8 mouse cellular contexts compared by ENCODE assay signal in genomic region chr4:106255959-106256609, GRCm38 (mm10). TPM values are rescaled to one million over a fixed set of nuclear protein-coding genes. Genes with fewer than 3 reads are reported as not detected.
DNase-seq lines count a peak whose midpoint lies in the region; ATAC-seq and TF ChIP-seq lines count a peak whose summit lies in the region.
"Had no signal": no experiment of that assay in that cellular context is flagged by ENCODE, and none has a peak within 500 bp of the region (broad histone marks: within the 10 kb centered on the region; RNA-seq: fewer than 3 reads in every experiment).

No protein-coding gene starts in this region.

- H3K9me3 ChIP-seq in midbrain, embryonic 15.5 days: no peaks in the 10 kb centered on the region
- H3K9me3 ChIP-seq in midbrain, embryonic 10.5 days (replicated peaks): no peaks in the 10 kb centered on the region
- 0 out of 2 replicates have a peak, but pooled peaks cover 5% of the 10 kb centered on the region for H3K9me3 ChIP-seq in heart, embryonic 14.5 days (ENCODE audit: control insufficient read depth, low read length)
- no peaks in the 10 kb centered on the region for H3K9me3 ChIP-seq in stomach, postnatal 0 days (ENCODE audit: control insufficient read depth, low read length)

- no peaks in the 10 kb centered on the region for H3K36me3 ChIP-seq in midbrain, embryonic 15.5 days (replicated peaks)
- no peaks in the 10 kb centered on the region for H3K36me3 ChIP-seq in midbrain, embryonic 10.5 days
- no peaks in the 10 kb centered on the region for H3K36me3 ChIP-seq in heart, embryonic 14.5 days (ENCODE audit: control insufficient read depth, insufficient read depth, low read length)
- no peaks in the 10 kb centered on the region for H3K36me3 ChIP-seq in stomach, postnatal 0 days (ENCODE audit: control insufficient read depth, insufficient read depth, low read length)

- H3K27me3 ChIP-seq in midbrain, embryonic 15.5 days (replicated peaks): no peaks in the 10 kb centered on the region
- no peaks in the 10 kb centered on the region for H3K27me3 ChIP-seq in midbrain, embryonic 10.5 days (ENCODE audit: low read depth, poor library complexity, severe bottlenecking)
- H3K27me3 ChIP-seq in heart, embryonic 14.5 days (ENCODE audit: control insufficient read depth, insufficient read depth, low read length): no peaks in the 10 kb centered on the region
- no peaks in the 10 kb centered on the region for H3K27me3 ChIP-seq in stomach, postnatal 0 days (ENCODE audit: control insufficient read depth, insufficient read depth, low read length)

- no peak overlapping the region for H3K9ac ChIP-seq in midbrain, embryonic 15.5 days
- no peak overlapping the region for H3K9ac ChIP-seq in heart, embryonic 14.5 days (ENCODE audit: low read length)
- no peak overlapping the region for H3K9ac ChIP-seq in stomach, postnatal 0 days (ENCODE audit: low read length)
- H3K9ac ChIP-seq: liver, embryonic 14.5 days had no signal

- H3K4me2 ChIP-seq in midbrain, embryonic 15.5 days: no peak overlapping the region
- peak overlapping the region; percentile 7; the same call in 1 of the 2 replicates for H3K4me2 ChIP-seq in heart, embryonic 14.5 days (ENCODE audit: low read length)
- no peak overlapping the region for H3K4me2 ChIP-seq in stomach, postnatal 0 days (replicated peaks; ENCODE audit: low read depth)

- no peak overlapping the region for H3K4me3 ChIP-seq in midbrain, embryonic 15.5 days
- no peak overlapping the region for H3K4me3 ChIP-seq in midbrain, embryonic 10.5 days
- H3K4me3 ChIP-seq in heart, embryonic 14.5 days (ENCODE audit: control insufficient read depth in 1 of 2, insufficient read depth in 1 of 2, low read depth in 1 of 2, low read length in 2 of 2): no peak overlapping the region
- no peak overlapping the region for H3K4me3 ChIP-seq in stomach, postnatal 0 days (ENCODE audit: low read depth, low read length)

- no peak for TF ChIP-seq CTCF in stomach, postnatal 0 days (IDR thresholded peaks at IDR 0.05; ENCODE audit: low read depth)

- no peak for DNase-seq in midbrain, embryonic 10.5 days (ENCODE audit: low spot score)
- DNase-seq in cerebellum, postnatal 25 days: peak; percentile 74 to 80
- DNase-seq in layer of hippocampus, adult 9-10 months (ENCODE audit: low spot score): peak; percentile 25
- peak; percentile 86 to 89 for DNase-seq in right cerebral cortex, postnatal 10 days (ENCODE audit: low spot score in 2 of 2)
- no peak for DNase-seq in stomach, postnatal 0 days (ENCODE audit: low spot score)

- H3K27ac ChIP-seq in midbrain, embryonic 15.5 days: peak overlapping the region; percentile 45; the same call in 1 of the 2 replicates
- no peak overlapping the region for H3K27ac ChIP-seq in midbrain, embryonic 10.5 days (replicated peaks)
- H3K27ac ChIP-seq in heart, embryonic 14.5 days (replicated peaks in 1 of 2; ENCODE audit: control insufficient read depth in 1 of 2, insufficient read depth in 1 of 2, low read depth in 2 of 2, low read length in 2 of 2): peak overlapping the region; percentile 74 to 78
- no peak overlapping the region for H3K27ac ChIP-seq in stomach, postnatal 0 days (replicated peaks)
- H3K27ac ChIP-seq: liver, embryonic 14.5 days had no signal

- H3K4me1 ChIP-seq in midbrain, embryonic 15.5 days: peaks cover 6% of the 10 kb centered on the region
- no peaks in the 10 kb centered on the region for H3K4me1 ChIP-seq in midbrain, embryonic 10.5 days
- H3K4me1 ChIP-seq in heart, embryonic 14.5 days (ENCODE audit: control insufficient read depth in 2 of 2, insufficient read depth in 2 of 2, low read length in 2 of 2): peaks cover 13 to 26% of the 10 kb centered on the region in 2 experiments
- H3K4me1 ChIP-seq in stomach, postnatal 0 days (replicated peaks; ENCODE audit: control insufficient read depth, insufficient read depth): peaks cover 2% of the 10 kb centered on the region; the same call in 1 of the 2 replicates

- no peak for ATAC-seq in midbrain, embryonic 15.5 days (replicated peaks)
- no peak for ATAC-seq in heart, embryonic 14.5 days (ENCODE audit: insufficient number of reproducible peaks, insufficient read depth, low FRiP score, low read depth)
- ATAC-seq in stomach, postnatal 0 days (ENCODE audit: low FRiP score, low TSS enrichment): no peak

- TF ChIP-seq EP300 in stomach, postnatal 0 days (optimal IDR thresholded peaks at IDR 0.05): no peak

RNA-seq across cellular contexts. Expression of gene Usp24, which starts 59.9 kb away (rescaled TPM):
- polyA plus RNA-seq in midbrain, embryonic 15.5 days (2015; fragmentation: Nextera tagmentation; extraction: Ambion mirVana): 9.2 and 9.7 TPM in 2 replicates
- polyA plus RNA-seq in midbrain, embryonic 10.5 days (2016; fragmentation: Nextera tagmentation; extraction: Ambion mirVana): 6.4 and 7.0 TPM in 2 replicates
- 11.9 and 12.9 TPM in 2 replicates for polyA plus RNA-seq in heart, embryonic 14.5 days (2014; fragmentation: Nextera tagmentation; extraction: Ambion mirVana)
- polyA plus RNA-seq in stomach, postnatal 0 days (2015; fragmentation: Nextera tagmentation; extraction: Ambion mirVana): 6.7 and 6.8 TPM in 2 replicates

Comparison
In these comparisons a context has a peak if more than half of its experiments do, and no peak if none do; other contexts are left out.
1. H3K27ac ChIP-seq: peak in midbrain, embryonic 15.5 days (single experiment) and heart, embryonic 14.5 days (2 of 2); none in midbrain, embryonic 10.5 days (single experiment) and stomach, postnatal 0 days (single experiment).
2. DNase-seq: peak in cerebellum, postnatal 25 days (2 of 2), layer of hippocampus, adult 9-10 months (single experiment) and right cerebral cortex, postnatal 10 days (2 of 2); none in midbrain, embryonic 10.5 days (single experiment) and stomach, postnatal 0 days (single experiment).